Mouse (Mus musculus) gastrocnemius, adult 8-10 months (tissue): ENCODE results near the gene Sucla2. TPM values are rescaled to one million over a fixed set of nuclear protein-coding genes. Genes with fewer than 3 reads are reported as not detected.

Experiments used
- DNase-seq, 2 experiments: peaks; one replicate each; pipeline ENCODE4 v3.0.0; 2022; ENCODE audit warnings: low spot score in 2 of 2
- total RNA-seq, 4 experiments: library from RNA; stranded (reverse); gene quantifications; 2 replicates each; pipeline ENCODE4 v1.2.4; 2022

Sucla2 gene
- 100 to 1,000 TPM; 374 to 423 (median 388) TPM for total RNA-seq

DNA sequence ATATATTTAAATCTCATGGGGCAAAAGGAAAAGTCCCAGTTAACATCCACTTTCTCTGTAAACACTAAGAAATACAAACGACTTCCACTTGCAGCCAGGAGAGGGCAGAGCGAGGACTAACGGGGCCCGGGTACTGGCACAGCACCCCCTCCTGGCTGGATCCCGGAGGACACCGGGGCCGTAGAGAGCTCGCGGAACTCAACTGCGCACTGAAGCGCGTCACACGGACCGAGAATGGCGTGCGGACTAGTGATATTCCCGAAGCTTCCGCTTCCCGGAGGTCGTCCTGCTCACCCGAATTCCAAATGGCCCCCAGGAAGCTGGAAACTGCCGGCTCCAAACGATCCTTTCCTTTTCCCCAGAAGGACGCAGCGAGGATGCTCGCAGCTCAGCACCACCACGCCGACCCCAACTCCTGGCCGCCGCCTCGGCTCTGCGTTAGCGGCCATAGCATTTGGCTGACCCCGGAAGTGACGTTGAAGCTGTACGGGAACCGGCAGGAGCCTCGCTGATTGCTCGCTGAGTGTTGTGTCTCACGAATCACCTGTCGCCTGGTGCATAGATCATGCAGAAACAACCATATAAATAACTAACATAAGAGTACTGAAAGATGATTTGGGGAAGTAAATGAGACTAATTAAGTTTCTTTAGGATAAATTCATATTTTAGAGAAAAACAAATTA, at the start of gene Sucla2:
Sucla2 (plus strand) TSS at position 554 of the 683 bp plus-strand sequence.
- DNase-seq, result peak; percentile 89

DNA sequence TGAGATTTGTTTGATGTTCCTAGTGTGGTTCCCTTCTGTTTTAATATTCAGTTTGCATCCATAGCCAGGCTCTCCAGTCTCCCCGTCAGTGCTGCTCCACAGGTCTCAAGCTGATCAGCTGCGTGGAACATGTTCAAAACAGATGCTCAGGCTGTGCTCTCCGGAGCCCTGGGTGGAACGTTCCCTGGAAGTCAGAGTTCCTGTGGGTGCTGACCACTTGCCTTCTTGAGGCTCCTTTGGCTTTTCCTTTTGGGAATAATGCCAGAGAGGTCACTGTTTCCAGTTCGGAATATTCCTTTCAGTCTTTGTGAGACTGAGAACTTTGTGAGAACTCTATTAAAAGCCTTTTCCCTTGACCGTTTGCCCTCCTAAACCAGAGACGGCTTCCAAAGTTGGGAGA, 49.6 kb upstream of the Sucla2 start:
- peak; percentile 18 to 26 for DNase-seq

DNA sequence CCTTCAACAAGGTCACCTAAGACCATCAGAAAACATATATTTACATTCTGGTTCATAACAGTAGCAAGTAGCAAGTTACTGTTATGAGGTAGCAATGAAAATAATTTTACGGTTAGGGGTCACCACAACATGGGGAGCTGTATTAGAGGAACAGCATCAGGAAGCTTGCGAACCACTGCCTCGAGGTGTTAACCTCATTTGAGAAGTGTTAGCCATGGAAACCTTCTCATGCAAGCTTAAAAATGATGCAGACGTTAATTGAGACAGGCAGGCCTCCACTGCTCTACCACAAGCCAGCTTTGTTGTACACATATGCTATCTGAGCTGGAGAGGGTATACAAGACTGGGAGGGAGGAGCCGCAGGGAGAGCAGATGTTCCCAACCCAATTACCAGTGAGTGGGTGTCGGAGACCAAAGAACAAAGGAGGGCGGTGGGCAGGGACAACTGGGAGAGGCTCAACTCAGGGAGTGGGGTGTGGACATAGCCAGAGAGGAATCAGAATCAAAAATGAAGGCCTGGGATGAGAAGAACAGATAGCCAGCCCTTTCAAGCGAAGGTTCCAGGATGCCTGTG, 48.7 kb upstream of the Sucla2 start:
- DNase-seq, result no peak

DNA sequence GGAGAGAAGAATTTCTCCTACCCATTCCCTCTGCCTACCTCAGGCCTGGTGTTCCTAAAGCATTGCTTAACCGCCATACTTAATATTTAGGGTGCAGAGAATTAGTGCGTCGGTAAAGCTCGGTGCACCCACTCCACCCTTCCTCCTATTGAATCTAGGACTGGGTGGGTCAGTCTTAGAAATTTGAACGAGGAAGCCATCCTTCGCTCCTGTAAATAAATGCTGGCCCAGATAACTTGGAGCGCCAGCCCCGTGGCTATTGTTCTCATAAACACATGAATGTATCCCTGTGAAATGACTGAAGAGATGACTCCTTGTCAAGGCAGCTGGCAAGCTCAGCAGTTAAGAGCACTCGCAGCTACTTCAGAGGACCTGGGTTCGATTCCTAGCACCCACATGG, 48.0 kb upstream of the Sucla2 start:
- no peak for DNase-seq

DNA sequence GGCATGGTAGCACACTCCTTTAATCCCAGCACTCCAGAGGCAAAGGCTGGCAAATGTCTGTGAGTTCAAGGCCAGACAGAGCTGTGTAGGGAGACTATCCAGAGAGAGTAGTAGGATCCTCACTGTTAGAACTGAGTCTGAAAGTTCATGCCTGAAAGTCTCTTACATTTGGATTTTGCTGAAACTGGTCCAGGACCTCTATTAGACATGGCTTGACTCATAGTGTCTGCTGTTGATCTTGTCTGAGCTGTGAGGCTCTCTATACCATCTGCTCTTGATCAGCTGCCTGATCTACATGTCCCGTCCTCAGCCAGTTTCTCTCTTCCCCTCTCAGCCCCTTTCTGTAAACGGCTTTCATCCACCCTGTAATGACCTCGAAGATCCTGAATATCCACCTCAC, 46.8 kb upstream of the Sucla2 start:
- DNase-seq, result no peak

DNA sequence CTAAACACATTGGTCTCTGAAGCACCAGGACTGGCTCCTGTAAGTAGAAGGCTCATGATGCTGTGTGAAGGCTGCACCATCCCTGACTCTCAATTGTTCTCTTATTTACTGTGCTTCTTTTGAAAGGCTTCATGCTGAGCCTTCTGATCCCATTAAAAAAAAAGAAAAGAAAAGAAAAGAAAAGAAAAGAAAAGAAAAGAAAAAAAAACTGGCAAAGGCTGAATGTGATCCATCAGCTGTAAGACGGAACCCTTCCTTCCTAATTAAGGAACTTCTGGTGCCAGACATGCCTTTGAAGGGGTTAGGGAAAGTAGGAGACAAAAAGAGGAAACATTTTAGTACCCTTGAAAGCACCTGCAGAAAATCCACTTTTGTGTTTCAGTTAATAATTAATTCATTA, 45.3 kb upstream of the Sucla2 start:
- DNase-seq, result no peak

DNA sequence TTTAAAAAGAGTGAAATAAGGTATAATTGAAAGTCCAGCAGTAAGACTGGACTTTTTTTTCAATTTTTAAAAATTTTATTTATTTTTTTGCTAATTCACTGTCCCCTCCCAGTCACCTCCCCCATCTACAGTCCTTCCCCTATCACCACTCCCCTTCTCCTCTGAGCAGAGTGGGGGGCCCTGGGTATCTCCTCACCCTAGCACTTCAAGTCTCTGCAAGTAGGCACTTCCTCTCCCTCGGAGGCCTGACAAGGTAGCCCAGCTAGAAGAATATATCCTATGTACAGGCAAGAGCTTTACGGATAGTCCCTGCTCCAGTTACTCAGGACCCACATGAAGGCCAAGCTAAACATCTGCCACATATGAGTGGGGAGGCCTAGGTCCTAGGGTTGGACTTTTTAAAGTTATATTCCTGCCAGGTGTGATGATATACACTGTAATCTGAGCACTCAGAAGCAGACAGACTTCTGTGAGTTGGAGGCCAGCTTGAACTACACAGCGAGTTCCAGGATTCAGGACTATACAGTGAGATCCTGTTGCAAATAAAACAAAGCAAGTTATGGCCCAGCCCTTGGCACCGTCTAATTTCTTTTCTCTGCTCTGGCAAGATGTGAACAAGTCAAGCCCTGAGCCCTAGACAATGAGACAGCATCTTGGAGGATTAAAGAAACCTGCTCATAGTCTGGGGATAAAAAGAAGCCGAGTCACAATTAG, 41.4 kb upstream of the Sucla2 start:
- DNase-seq, result no peak

DNA sequence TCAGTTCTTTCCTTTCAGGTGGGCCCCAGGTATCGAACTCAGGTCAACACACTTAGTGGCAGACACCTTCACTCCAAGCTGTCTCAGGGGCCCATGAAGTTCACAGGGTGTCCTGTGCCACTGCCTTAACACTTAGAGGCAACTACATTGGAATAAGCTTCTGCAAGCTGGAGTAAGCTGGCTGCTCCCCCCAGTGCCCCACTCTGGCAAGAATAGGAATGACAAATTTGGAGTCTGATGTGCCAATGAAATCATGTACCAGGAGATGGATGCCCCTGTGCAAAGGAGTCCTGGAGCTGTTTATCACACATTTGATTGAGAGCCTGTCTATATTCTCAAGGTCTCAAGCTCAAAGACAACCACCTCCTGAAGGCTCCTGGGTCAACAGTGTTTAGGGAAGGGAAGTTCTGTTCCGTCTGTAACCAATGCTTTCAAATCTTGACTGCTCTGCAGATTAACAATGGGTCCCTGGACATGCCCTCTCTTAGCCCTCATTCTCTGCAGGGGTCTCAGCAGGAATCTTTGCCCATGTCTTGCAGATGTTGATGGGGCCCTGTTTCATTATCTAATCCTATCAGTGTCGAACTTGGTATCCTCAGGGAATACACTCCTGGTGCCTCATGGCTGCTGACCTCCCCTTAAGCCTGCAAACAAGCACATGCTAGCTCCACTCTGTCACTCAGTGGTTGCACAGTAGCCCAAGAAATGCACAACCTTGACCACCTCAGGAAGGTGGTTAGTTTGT, 40.6 kb upstream of the Sucla2 start:
- DNase-seq, result no peak

DNA sequence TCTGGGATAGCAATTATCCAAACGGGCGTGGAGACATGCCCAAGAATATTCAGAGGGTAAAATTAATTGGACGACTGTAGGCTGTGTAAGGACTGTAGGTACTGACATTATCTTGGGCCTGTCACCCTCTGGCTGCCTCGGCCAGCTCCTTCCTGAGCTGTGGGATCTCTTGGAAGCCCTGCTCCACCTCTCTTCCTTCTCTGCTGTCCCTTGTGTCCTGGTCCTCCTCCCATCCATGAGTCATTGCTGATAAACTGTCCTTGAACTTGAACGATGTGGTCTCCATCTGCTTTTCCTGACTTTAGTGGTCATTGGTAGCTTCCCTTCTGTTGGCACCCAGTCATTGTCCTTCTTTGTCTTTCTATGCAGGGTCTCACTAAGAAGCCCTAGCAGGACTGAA, 38.5 kb upstream of the Sucla2 start:
- no peak for DNase-seq

DNA sequence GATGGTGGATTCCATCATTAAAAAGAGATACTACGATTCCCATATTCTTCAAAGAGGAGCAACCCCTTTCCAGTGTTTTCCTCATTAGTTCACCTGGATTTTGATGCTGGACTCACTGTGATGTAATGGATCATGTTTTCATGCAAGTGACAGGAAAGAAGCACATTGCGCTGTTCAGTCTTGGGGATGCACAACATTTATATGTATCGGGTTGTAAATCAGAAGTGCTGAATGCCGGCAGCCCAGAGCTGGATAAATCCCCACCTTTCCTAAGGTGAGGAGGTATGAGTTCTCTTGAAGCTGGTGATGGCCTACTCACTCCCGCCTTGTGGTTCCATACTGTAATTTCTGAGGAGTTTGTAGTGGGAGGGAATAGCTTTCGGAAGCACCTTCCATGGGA, 31.8 kb upstream of the Sucla2 start:
- no peak for DNase-seq

DNA sequence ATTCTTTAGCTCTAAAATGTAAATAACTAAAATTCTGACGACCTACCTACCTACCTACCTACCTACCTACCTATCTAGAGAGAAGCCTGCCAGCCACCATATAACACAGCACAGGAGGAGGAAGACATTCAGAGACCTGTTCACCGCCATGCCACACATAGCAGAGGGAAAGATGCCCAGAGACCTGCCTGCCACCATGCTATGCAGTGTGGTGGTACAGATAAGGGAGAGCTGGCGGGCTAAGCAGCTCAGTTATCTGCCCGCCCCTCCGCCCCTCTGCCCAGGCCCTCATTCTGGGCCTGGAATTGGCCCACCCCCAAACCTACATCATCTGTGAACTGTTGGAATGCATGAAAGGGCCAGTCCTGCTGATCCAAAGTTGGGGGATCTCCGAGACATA, 31.0 kb upstream of the Sucla2 start:
- DNase-seq, result no peak

DNA sequence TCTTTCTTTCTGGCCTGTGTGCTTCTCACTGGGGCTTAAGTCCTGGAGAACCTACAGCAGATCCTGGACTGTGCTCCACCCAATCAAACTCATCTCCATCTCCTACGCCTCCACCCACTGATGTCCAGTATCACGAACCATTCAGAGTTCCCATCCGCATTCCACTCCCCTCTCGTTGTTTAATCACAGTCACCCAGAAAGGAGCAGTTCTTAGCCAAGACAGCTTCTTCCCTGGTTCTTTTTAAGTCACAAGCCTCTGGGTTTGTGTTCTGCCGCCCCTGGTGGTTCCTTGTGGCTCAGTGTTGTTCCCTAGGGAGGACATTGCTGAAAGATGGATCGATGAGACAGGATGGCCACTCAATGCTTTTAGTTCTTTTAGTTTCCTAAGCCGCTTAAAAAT, 29.4 kb upstream of the Sucla2 start:
- DNase-seq, result no peak

DNA sequence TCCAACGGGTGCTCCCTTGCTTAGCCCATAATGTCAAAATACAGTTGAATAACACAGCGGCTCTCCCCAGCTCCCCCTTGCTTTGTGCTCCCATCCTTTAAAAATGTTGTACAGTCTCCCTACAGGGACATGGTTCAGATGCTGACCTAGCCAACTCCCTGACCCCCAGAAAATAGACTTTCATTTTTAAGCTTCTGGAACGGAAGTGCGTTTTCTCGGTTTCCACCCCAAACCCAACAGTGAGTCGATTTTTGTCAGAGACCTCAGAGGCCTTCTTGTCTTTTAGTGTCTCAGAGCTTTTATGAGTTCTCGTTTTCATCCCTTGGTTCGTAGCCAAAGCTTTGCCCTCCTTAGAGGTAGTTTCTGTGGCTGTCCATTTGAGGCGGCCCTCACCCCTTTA, 23.8 kb upstream of the Sucla2 start:
- DNase-seq, result no peak

DNA sequence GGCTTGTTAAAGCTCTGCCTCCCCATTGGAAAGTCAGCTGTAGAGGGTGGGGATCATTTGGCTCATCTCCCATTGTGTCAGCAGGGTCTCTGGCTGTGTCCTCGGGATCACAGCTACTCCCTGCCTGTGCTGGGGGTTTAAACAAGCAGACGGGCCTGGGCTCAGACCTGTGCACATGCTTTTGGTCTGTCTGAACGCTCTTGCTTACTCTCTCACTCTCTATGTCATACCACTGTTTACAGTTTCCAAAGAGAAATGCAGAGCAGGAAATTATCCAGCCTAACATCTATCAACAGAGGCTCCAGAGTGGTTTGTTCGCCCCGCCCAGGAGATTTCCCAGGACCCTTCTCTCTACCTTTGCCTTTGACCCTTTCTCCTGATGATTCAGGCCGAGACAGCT, 23.4 kb upstream of the Sucla2 start:
- DNase-seq, result no peak

DNA sequence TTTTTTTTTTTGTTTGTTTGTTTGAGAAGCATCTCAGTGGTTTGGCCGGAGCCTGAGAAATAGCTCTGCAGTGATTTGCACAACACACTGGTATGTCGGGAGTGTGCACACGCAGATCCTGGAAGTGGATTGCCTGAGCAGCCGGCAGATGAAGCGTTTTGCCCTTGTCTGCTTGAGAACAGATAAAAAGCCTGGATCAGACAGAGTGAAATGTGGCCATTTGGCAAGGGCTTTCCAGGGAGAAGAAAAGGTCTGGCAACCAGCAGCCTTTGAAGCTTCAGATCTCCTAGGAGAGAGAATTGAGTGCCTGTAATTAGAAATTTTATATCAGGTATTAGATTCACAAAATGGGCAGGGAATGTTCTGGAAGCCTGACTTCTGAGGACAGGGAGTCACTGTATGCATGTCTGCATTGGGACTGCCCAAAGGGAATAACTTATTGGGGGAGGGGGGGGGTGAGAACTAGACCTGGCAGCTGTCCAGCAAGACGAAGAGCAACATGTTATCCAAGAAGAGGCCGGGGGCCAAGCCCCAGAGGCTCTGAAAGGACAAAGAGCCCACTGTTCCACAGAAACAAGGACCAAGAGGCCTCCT, 22.4 kb upstream of the Sucla2 start:
- DNase-seq, result no peak

DNA sequence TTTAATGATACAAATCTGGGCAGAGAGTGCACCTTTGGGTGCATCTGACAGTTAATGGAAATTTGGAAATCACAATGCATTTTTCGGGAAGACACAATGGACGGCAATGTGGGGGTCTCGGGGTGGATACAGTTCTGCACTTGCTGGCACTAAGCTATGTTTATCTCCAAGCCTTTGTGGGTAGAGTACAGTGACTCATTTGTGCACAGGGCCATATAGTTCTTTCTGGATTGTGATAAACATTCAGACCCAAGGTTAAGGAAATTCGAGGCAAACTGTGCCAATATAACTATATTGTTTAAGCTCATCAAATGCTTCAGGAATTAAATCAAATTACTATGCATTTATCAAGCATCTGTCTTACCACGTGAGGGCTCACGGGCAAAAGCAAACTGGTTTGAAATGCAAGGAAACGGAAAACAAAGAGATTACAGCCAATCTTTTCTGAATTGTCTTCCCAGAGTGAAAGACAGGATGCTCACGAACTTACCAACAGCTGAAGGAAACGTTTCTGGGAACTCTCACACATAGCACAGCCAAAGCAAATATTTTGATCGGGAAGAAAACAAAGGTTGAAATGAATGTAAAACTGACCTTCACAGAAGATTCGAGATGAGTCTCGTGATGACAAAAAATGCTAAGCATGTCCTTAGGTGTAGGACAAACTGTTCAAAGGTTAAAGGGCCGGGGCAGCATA, 21.7 kb upstream of the Sucla2 start:
- DNase-seq, result no peak

DNA sequence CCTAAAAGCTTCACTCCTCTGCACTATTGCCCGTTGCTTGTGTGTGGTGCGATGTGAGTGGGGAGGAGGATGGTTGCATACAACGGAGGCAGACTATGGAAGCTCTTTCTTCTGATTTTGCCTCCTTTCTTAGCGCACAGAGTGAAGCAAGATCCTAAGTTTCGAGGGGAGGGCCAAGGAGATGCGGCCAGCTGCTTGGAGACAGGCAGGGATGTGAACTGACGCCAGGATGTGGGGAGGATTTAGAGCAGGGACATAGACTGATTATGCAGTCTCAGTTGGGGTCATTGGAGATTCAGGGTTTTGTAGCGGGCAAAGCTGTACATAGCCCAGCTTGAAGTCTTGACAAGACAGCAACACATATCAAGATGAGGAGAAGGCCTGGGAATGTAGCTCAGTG, 18.8 kb upstream of the Sucla2 start:
- DNase-seq, result no peak

DNA sequence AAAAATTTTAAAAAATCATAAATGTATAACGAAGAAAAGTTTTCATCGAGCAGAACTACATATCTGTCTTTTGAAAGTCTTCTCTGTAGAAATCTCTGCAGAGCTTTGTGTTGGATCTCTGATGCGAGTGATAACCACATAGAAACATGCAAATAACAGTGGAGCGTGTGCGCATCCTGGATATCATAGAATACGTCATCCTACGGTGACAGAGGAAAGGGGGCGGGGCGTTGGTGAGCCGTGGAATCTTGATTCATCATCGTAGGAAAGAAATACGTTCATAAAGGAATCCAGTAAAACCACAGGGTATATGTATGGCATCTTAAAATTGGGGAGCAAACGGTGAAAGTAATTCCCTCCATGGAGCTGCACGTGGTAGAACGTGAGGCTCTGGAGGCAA, 17.9 kb upstream of the Sucla2 start:
- DNase-seq, result no peak

DNA sequence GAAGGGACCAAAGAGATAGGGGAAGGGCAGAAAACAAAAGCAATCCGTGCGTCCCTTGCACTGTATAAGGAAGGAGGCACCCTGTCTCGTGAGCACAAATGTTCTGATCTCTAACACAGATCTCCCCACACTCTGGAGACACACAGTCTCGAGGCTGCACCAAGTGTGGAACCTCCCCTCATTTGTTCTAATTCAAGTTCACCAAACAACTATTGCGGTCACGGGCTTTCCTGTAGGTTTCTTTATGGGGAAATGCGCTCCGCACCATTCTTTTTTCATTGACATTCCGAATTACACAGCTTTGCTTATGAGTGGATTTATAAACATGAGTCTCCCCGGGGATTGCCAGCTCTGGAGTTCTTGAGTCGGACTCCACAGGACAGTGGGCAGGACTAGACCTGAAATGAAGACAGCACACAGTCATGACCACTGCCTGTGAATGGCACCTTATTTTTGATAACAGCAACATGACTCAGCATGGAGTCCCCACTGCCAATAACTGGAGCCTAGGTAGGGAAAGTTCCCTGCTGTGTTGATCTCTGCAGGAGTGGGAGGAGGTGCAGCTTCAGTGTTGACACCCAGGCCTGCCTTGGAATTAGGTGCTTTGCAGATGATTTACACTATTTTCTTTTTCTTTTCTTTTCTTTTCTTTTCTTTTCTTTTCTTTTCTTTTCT, 17.3 kb upstream of the Sucla2 start:
- no peak for DNase-seq

DNA sequence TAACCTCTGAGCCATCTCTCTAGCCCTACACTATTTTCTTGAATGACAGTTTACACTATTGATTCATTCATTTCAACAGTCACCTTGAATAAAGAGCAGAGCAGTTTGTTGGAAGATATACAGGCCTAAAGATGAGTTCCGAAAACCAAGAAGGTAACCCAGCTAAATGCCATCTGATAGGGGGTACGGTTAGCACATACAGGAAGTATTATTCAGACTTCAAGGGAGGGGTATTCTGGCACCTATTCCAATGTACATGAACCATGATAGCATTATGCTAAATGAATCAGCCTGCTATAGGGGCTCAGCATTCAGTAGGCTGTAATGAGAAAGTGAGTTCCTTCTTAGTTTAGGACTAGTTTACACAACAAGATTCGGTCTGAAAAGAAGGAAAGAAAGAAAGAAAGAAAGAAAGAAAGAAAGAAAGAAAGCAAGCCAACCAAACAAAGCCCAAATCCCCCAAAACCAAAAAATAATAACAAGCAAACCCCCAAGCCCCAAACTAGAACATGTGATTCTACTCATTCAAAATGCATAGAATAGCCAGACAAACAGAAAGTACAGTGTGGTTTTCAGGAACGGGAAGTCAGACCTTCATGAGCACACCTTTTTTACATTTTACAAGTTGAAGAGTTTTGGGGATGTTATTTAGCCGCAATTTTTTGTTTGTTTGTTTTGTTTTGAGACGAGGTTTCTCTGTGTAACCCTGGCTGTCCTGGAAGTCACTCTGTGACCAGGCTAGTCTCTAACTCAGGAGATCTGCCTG, 16.3 kb upstream of the Sucla2 start:
- no peak for DNase-seq
